Comparison of ENCODE assay signal across 10 mouse cellular contexts in the genomic region with DNA sequence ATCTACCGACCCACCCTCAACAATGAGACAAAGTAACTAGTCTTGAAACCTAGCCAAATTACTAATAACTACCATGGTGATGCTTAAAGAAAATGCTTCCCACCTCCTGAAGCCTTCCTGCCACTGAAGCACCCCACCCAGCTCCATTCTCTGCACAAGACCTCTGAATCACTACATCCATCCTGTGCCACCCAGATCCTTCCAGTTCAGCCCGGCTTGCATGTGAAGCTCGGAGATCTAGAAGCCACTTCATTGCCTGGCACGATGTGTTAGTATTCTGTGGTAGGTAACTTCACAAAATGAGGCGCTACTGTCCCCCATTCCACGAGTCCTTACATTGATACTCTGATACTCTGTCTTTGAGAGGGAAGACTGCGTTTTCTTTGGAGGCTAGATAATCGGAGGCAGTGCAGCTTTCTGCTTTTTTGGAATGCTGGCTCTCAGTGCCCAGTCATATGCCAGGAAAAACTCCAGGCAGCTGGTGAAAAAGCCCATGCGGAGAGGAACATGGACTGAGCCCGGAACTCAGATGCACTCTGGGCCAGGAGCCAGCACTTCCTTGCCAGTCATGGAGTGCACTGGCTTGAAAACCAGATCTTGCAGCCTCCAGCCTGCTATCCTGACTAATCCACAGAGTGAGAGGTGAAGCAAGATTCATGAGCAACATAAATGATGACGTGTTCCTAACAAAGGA. TPM values are rescaled to one million over a fixed set of nuclear protein-coding genes. Genes with fewer than 3 reads are reported as not detected.
A peak's percentile ranks its signal among the peaks of the same experiment; 100 is the strongest.
DNase-seq lines count a peak whose midpoint lies in the region; ATAC-seq and TF ChIP-seq lines count a peak whose summit lies in the region.
"Had no signal": no experiment of that assay in that cellular context is flagged by ENCODE, and none has a peak within 500 bp of the region (broad histone marks: within the 10 kb centered on the region; RNA-seq: fewer than 3 reads in every experiment).

No protein-coding gene starts in this region.

- H3K4me2 ChIP-seq in kidney, embryonic 14.5 days (replicated peaks; ENCODE audit: low read depth, low read length): no peak overlapping the region
- no peak overlapping the region for H3K4me2 ChIP-seq in intestine, embryonic 16.5 days (ENCODE audit: low read depth, low read length)

- no peak overlapping the region for H3K9ac ChIP-seq in kidney, embryonic 14.5 days (ENCODE audit: low read depth, low read length)
- H3K9ac ChIP-seq in intestine, embryonic 16.5 days (ENCODE audit: low read depth, low read length): no peak overlapping the region

- H3K27me3 ChIP-seq in kidney, adult 2 months (replicated peaks; ENCODE audit: control insufficient read depth, insufficient read depth, low read length): no peaks in the 10 kb centered on the region
- H3K27me3 ChIP-seq in kidney, embryonic 14.5 days (ENCODE audit: control insufficient read depth, insufficient read depth, low read length): no peaks in the 10 kb centered on the region
- no peaks in the 10 kb centered on the region for H3K27me3 ChIP-seq in intestine, embryonic 16.5 days (replicated peaks; ENCODE audit: control insufficient read depth, insufficient read depth, low read length)

- H3K36me3 ChIP-seq in kidney, adult 2 months (ENCODE audit: control insufficient read depth, insufficient read depth, low read length): no peaks in the 10 kb centered on the region
- H3K36me3 ChIP-seq in kidney, embryonic 14.5 days (ENCODE audit: control insufficient read depth, insufficient read depth, low read length): no peaks in the 10 kb centered on the region
- H3K36me3 ChIP-seq in intestine, embryonic 16.5 days (ENCODE audit: control insufficient read depth, insufficient read depth, low read length): no peaks in the 10 kb centered on the region

- no peak overlapping the region for H3K4me3 ChIP-seq in kidney, adult 2 months (ENCODE audit: insufficient read depth, low read depth, low read length)
- no peak overlapping the region for H3K4me3 ChIP-seq in kidney, embryonic 14.5 days (ENCODE audit: low read length)
- H3K4me3 ChIP-seq in intestine, embryonic 16.5 days (ENCODE audit: low read length): no peak overlapping the region
- H3K4me3 ChIP-seq: erythroblast, embryonic 14.5 days; megakaryocyte, embryonic 14.5 days had no signal

- H3K27ac ChIP-seq in kidney, adult 2 months (ENCODE audit: insufficient read depth, low read depth, low read length): peak overlapping the region; percentile 10; the same call in 1 of the 2 replicates
- no peak overlapping the region for H3K27ac ChIP-seq in kidney, embryonic 14.5 days (ENCODE audit: low read depth, low read length)
- H3K27ac ChIP-seq in intestine, embryonic 16.5 days (ENCODE audit: low read length): no peak overlapping the region

- TF ChIP-seq POLR2A in kidney, adult 2 months (IDR thresholded peaks at IDR 0.05; ENCODE audit: low read depth, low read length): no peak
- no peak for TF ChIP-seq POLR2A in brain, embryonic 14.5 days (IDR thresholded peaks at IDR 0.05; ENCODE audit: borderline replicate concordance, extremely low read depth, insufficient read depth, insufficient read length, poor library complexity, severe bottlenecking)

- 56% methylated on average over 11 of the region's 11 CpGs for WGBS in kidney, adult 2 months
- WGBS in kidney, embryonic 14.5 days: 87% methylated on average over 11 of the region's 11 CpGs
- WGBS in intestine, embryonic 16.5 days: 86% methylated on average over 11 of the region's 11 CpGs

- H3K4me1 ChIP-seq in kidney, adult 2 months (ENCODE audit: control insufficient read depth, insufficient read depth, low read length): no peaks in the 10 kb centered on the region
- no peaks in the 10 kb centered on the region for H3K4me1 ChIP-seq in kidney, embryonic 14.5 days (ENCODE audit: control insufficient read depth, insufficient read depth, low read length)
- no peaks in the 10 kb centered on the region for H3K4me1 ChIP-seq in intestine, embryonic 16.5 days (ENCODE audit: control insufficient read depth, insufficient read depth, low read length)
- H3K4me1 ChIP-seq: megakaryocyte, embryonic 14.5 days had no signal

- no peak for TF ChIP-seq CTCF in kidney, adult 2 months (conservative IDR thresholded peaks at IDR 0.05; ENCODE audit: insufficient read depth, insufficient read length, low read depth, low read length)
- TF ChIP-seq CTCF in brain, embryonic 14.5 days (IDR thresholded peaks at IDR 0.05; ENCODE audit: borderline replicate concordance, extremely low read depth, insufficient read depth, insufficient read length): no peak

- peak; percentile 79 for DNase-seq in kidney, adult 2 months
- peak; percentile 88 for DNase-seq in brain, embryonic 14.5 days (ENCODE audit: low read depth)
- peak; percentile 73 to 86 for DNase-seq in frontal cortex, postnatal 36 days (ENCODE audit: low spot score in 2 of 2)
- peak; percentile 69 to 88 for DNase-seq in kidney, postnatal 36 days
- peak; percentile 49 for DNase-seq in lung, postnatal 36 days

- ATAC-seq in kidney, embryonic 14.5 days (ENCODE audit: low FRiP score, low TSS enrichment): no peak
- ATAC-seq in megakaryocyte-erythroid progenitor cell, adult 5-6 weeks (replicated peaks; ENCODE audit: low FRiP score, low TSS enrichment, poor library complexity, severe bottlenecking): no peak
- no peak for ATAC-seq in intestine, embryonic 16.5 days

- H3K9me3 ChIP-seq in kidney, embryonic 14.5 days (ENCODE audit: control insufficient read depth, low read length): no peaks in the 10 kb centered on the region
- no peaks in the 10 kb centered on the region for H3K9me3 ChIP-seq in intestine, embryonic 16.5 days (ENCODE audit: control insufficient read depth, low read length)

RNA-seq across cellular contexts. Expression of gene Erc1, which starts 16.5 kb away (rescaled TPM):
- 8.0 and 8.1 TPM in 2 replicates for polyA plus RNA-seq in kidney, adult 2 months (2012; rRNA removed)
- 13.2 and 30.0 TPM in 2 replicates for polyA plus RNA-seq in kidney, embryonic 14.5 days (2014; fragmentation: Nextera tagmentation; extraction: Ambion mirVana)
- 35.8 and 59.9 TPM in 2 replicates for polyA plus RNA-seq in brain, embryonic 14.5 days (2012; rRNA removed)
- total RNA-seq in megakaryocyte-erythroid progenitor cell, adult 5-6 weeks (2014; fragmentation: Nextera tagmentation): 12.8 and 13.5 TPM in 2 replicates
- total RNA-seq in megakaryocyte-erythroid progenitor cell, adult 5-6 weeks (2017): 13.5 and 22.3 TPM in 2 replicates
- 7.0 and 8.0 TPM in 2 replicates for polyA plus RNA-seq in intestine, embryonic 16.5 days (2015; fragmentation: Nextera tagmentation; extraction: Ambion mirVana)

RNA-seq across cellular contexts. Expression of gene Rad52, which starts 38.0 kb away (rescaled TPM):
- 13.6 and 17.6 TPM in 2 replicates for polyA plus RNA-seq in kidney, adult 2 months (2012; rRNA removed)
- polyA plus RNA-seq in kidney, embryonic 14.5 days (2014; fragmentation: Nextera tagmentation; extraction: Ambion mirVana): 22.4 and 29.8 TPM in 2 replicates
- 47.4 and 65.0 TPM in 2 replicates for polyA plus RNA-seq in brain, embryonic 14.5 days (2012; rRNA removed)
- 45.9 and 58.5 TPM in 2 replicates for total RNA-seq in megakaryocyte-erythroid progenitor cell, adult 5-6 weeks (2014; fragmentation: Nextera tagmentation)
- 35.6 and 41.9 TPM in 2 replicates for total RNA-seq in megakaryocyte-erythroid progenitor cell, adult 5-6 weeks (2017)
- polyA plus RNA-seq in intestine, embryonic 16.5 days (2015; fragmentation: Nextera tagmentation; extraction: Ambion mirVana): 15.6 and 17.4 TPM in 2 replicates
